Mouse (Mus musculus): ENCODE measurements around the gene Oxct2b.
"Not testable (repeated sequence)": the region's sequence is repeated elsewhere in the genome, so short reads cannot be mapped to it uniquely, and the experiment has no call there.

The Oxct2b gene

GRCm38 (mm10) chr4:123116011-123116410 is at the start of gene Oxct2b:
Gene Oxct2b, plus strand, starts transcription at chr4:123116266.
- DNase-seq = peak; percentile 43

- no peak for DNase-seq
These were observed 47.4 kb upstream of the Oxct2b start for GRCm38 (mm10) chr4:123068646-123069045.

DNA sequence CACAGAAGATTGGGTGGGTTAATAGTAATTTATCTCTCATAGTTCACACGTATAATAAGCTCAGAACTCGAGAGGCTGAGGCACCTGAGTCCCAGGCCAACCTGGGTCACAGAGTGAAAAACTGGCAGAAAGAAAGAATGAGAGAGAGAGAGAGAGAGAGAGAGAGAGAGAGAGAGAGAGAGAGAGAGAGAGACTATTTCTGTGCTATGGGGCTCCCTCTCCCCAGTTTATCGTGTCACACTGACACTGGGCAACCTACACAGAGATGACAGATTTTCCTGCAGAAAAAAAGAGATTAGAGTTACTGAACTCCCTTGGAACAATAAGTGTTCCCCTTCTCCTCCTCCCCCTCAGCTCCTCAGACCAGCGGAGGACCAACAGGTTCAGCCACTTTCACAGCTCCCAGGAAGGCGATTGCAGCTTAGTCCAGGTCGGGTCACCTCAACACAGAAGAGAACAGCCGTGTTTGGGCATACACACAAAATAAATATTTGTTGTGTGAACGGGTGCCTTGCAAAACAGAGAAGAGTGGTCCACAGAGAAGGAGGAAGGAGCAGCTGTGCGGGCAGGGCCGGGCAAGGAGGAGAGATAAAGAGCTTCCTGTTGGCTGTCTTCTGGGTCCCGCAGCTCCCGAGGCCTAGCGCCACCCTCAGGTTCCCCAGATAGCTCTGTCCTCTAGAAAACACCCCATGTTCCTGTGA is 44.6 kb upstream of the Oxct2b start:
- peak; percentile 64 for DNase-seq

DNA sequence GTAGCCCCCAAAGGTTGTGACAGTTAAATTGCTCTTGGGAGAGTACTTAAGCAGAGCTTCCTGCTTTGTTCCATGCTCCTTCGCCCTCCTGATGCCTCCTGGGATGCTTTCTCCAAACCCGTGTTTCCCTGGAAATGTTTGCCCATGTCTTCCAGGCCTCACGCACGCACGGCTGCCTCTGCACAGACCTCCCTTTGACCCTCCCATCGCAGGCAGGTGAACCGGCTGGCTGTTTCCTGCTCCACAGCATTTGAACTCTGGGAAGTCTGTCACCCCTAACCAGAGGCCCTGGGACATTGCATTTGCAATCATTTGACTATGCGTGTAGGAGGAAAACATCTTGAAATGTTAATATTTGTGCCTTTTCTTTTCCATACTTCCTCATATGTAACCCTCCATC is 39.1 kb upstream of the Oxct2b start:
- DNase-seq = no peak

GRCm38 (mm10) chr4:123078231-123078630 is 37.8 kb upstream of the Oxct2b start:
- no peak for DNase-seq

GRCm38 (mm10) chr4:123080791-123081190 is 35.3 kb upstream of the Oxct2b start:
- DNase-seq = no peak

- DNase-seq = peak; percentile 79
These were observed 33.5 kb upstream of the Oxct2b start for GRCm38 (mm10) chr4:123082283-123083163.

DNA sequence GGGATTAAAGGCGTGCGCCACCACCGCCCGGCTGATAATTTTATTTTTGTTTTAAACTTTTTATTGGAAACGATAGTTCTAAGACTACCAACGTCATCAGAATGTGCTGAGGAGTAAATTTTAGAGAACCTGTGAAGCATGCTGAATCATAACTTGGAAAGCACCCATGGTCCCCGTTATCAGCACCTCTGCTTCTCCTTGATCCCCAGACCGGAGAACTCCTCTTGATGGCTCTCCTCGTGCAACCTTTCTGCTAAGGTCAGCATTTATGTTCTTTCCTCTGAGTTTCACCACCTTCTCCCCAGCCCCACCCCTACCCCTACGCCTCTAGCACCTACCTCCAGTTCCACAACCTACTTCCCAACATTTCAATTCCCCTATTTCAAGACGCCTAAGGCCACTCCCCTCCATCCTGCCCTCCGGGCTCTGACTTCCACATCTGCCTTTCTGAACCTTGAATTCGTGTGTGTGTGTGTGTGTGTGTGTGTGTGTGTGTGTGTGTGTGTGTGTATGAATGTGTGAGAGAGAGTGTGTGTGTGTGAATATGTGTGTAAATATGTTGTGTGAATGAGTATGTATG is 32.7 kb upstream of the Oxct2b start:
- DNase-seq = no peak

GRCm38 (mm10) chr4:123085290-123085689 is 30.8 kb upstream of the Oxct2b start:
- no peak for DNase-seq

DNA sequence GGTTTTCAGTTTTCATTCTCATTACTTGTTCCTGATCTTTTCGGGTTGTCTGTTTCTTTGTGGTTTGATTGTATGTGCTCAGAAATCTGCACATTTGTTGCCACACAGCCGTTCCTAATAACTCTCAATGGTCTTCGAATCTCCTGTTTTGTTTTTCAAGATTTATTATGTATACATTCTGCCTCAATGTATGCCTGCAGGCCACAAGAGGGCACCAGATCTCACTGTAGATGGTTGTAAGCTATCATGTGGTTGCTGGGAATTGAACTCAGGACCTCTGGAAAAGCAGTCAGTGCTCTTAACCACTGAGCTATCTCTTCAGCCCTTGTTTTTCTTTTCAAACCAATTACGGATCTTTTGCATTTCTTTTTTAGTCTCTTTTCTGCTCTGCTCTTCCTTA is 29.7 kb upstream of the Oxct2b start:
- DNase-seq = no peak

GRCm38 (mm10) chr4:123092621-123093020 is 23.4 kb upstream of the Oxct2b start:
- DNase-seq = no peak

- DNase-seq = no peak
These were observed 22.8 kb upstream of the Oxct2b start for GRCm38 (mm10) chr4:123093064-123093776.

- DNase-seq = no peak
These were observed 22.2 kb upstream of the Oxct2b start for GRCm38 (mm10) chr4:123093869-123094268.

DNA sequence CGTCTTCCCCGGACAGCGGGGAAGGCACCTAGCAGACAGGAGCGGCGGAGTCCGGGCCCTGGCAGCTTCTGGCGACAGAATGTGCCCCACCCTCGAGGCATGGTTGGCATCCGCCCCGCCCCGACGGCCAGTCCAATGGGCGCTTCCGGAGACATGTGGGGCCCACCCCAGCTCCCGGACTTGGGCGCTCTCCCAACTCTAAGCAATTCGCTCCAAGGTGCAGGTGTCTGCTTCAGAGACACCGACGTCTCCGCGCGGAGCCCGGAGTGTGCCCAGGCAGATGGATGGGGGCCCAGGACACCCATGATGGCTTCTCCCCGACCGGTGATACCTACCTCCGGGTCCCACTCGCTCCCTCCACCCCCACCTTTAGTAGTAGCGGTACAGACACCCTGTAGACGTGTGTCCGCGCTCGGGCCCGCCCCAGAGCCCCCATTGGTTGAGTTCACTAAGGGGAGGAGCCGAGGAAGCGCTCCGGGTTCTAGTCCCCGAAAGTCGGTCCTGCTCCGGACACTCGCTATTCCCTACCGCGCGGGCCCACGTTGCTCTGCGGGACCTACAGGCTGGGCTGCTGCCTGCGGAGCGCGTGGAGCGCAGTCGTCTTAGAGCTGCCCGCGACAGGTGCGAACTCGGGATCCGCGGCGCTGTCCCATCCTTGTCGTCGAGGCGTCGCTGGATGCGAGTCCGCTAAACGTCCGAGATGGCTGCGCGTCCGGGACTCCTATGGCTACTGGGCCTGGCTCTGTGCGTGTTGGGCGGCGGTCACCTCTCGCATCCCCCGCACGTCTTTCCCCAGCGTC is 11.2 kb upstream of the Oxct2b start, which contains the start of gene Bmp8b:
Gene Bmp8b (plus strand): TSS at position 515 of the 800 bp plus-strand sequence.
- DNase-seq = peak; percentile 19

DNA sequence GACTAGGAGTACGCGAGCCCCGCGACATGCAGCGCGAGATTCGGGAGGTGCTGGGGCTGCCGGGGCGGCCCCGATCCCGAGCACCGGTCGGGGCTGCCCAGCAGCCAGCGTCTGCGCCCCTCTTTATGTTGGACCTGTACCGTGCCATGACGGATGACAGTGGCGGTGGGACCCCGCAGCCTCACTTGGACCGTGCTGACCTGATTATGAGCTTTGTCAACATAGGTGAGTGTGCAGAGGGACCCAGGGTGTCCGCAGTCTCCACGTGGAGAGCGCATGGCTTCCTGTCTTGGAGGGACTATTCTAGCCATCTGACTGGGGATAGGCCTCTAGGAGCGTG is 10.6 kb upstream of the Oxct2b start:
- DNase-seq = no peak

DNA sequence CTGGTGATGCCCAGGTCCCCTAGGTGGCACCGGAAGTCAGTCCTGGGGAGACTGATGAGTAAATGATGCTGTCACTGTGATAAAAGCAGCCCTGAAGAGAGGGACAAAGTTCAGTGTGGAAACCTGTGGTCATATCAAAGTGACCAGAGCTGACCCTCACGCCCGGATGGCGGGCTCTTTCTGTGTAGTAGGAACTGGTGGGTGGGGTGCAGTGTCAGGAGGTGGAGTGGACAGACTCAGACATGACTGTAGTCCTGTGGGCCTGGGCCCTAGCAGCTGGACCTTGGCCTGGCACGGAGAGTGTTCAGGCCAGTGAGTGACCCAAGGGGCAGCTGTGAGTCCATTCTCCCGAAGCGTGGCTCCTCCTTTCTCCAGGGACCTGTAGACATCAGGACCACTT is 10.1 kb upstream of the Oxct2b start:
- DNase-seq = not testable (repeated sequence)

- DNase-seq = no peak
These were observed 9.2 kb upstream of the Oxct2b start for GRCm38 (mm10) chr4:123106864-123107263.

GRCm38 (mm10) chr4:123108056-123108455 is 8.0 kb upstream of the Oxct2b start:
- DNase-seq = no peak

GRCm38 (mm10) chr4:123110751-123111150 is 5.3 kb upstream of the Oxct2b start:
- no peak for DNase-seq

DNA sequence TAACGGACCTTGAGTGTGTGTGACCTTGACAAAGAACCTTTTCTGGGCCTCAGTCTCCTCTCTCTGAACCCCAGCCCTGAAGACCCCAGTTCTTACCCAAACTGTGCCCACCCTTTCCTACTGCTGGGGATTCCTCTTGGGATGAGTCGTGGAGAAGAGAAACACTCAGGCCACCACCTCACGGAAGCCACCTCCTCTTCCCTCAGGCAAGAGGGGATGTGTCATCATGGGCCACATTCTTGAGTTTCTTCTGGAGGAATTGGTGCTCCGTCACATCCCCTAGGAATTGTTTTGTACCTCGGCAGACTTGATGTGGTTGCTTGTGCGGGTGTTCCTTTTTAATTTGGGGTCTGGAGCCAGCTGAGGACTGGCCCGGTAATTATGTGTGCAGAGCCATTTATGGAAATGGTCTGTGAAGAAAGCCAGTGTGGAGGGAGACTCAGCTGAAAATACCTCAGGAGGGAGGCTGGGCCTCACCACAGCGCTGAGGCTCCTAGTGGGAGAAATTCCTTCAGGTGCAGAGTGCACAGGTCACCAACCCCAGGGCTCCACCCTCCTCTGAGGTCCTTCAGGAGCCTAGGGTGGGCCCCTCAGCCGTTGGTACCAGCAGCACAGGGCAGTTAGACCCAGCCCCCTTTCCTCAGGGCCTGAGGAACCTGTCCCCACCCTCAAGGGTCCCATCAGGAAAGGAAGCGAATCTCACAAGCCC is 4.6 kb upstream of the Oxct2b start:
- not testable (repeated sequence) for DNase-seq

DNA sequence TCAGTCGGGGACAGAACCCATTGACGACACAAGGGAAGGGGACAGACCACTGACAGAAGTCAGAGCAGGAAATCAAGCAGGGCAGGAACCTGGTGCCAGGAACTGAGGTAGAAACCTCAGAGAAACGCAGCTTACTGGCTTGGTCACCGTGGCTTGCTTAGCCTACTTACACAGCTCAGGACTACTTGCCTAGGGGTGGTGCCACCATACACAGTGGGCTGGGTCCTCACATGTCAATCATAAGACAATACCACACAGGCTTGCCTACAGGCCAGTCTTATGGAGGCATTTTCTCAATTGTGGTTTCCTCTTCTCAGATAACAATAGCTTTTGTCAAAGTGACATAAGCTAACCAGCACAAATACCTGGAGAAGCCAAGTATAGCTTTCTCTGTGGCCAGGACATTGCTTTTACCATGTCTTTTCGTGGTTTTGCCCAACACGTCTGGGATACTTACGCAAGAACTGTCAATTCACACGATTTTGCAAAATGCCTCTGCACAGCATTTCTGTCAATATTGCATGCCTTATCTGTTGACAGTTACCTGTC is 3.8 kb upstream of the Oxct2b start:
- no peak for DNase-seq

Data from retina, postnatal 1 day (tissue).